Mouse (Mus musculus) cerebellum, adult 2 months (tissue): ENCODE data around the gene Tlcd1.

Source experiments
- CTCF ChIP-seq: fragments of 200-500 bp; IDR thresholded peaks from 2 replicates; pipeline ENCODE4 v1.5.1; 2011; ENCODE audit warnings: low read depth, mild to moderate bottlenecking, control low read depth, low read length, moderate library complexity, borderline replicate concordance; ENCODE audit not compliant: insufficient read depth
- POLR2A ChIP-seq: fragments of 200-500 bp; IDR thresholded peaks from 2 replicates; pipeline ENCODE4 v1.6.1; 2011; ENCODE audit warnings: low read length, control low read depth, borderline replicate concordance; ENCODE audit not compliant: insufficient read depth

DNA sequence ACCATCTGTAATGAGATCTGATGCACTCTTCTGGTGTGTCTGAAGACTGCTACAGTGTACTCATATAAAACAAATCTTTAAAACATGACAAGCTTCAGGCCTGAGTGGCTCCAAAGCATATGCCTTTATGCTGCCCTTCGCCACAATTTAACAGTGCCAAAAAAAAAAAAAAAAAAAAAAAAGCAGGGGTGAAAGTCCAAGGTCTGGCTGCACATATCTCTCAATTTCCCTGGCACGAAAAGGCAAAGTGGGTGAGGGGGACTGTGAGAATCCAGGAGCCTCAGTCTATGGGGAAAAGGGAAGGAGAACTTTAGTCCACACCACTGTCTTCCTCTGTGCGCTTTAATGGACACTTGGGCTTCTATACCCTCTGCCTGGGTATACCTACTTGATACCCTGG, 25.9 kb downstream of the Tlcd1 start:
- TF ChIP-seq POLR2A, result no peak
- TF ChIP-seq CTCF, result no peak
